Mouse (Mus musculus) MEL (cell line): ENCODE measurements at regions not wholly inside any gene's neighbourhood (a gene's known extent, or its start where the extent isn't known, plus 50 kb on each side); places are given as distances from the start of the nearest gene placed in this dataset.

Experiments used
- DNase-seq: peaks from one replicate; pipeline ENCODE4 v3.0.0; 2011; ENCODE audit warnings: low read depth, low spot score
- H3K27ac ChIP-seq: 2 replicates; pipeline ENCODE4 v1.5.1; 2012; ENCODE audit warnings: low read depth, mild to moderate bottlenecking, control low read depth, low read length, moderate library complexity; ENCODE audit not compliant: control insufficient read depth
- H3K27me3 ChIP-seq, 2 experiments: fragments of 150-350 bp in 1 of 2; sonication (generic) in 1 of 2; 2 replicates each; pipeline ENCODE4 v1.6.1; 2012; ENCODE audit warnings: low read length in 2 of 2, mild to moderate bottlenecking in 2 of 2, improper control_type of control experiment in 1 of 2, moderate library complexity in 1 of 2; ENCODE audit not compliant: insufficient read depth in 2 of 2, control insufficient read depth in 1 of 2
- H3K36me3 ChIP-seq, 2 experiments: 2 replicates each; pipeline ENCODE4 v1.6.1; 2012 to 2014; ENCODE audit warnings: low read length in 2 of 2, improper control_type of control experiment in 1 of 2, inconsistent platforms in 1 of 2, mild to moderate bottlenecking in 1 of 2; ENCODE audit not compliant: insufficient read depth in 2 of 2, control insufficient read depth in 1 of 2
- H3K4me1 ChIP-seq, 2 experiments: fragments of 150-350 bp in 1 of 2; sonication (generic) in 1 of 2; 2 replicates each; pipeline ENCODE4 v1.6.1; 2012; ENCODE audit warnings: low read length in 2 of 2, improper control_type of control experiment in 1 of 2, mild to moderate bottlenecking in 1 of 2; ENCODE audit not compliant: insufficient read depth in 2 of 2, control insufficient read depth in 1 of 2
- H3K4me3 ChIP-seq, 2 experiments: fragments of 150-350 bp in 1 of 2; sonication (generic) in 1 of 2; 2 replicates each; pipeline ENCODE4 v1.5.1; 2012; ENCODE audit warnings: low read depth in 2 of 2, low read length in 2 of 2, mild to moderate bottlenecking in 2 of 2, moderate library complexity in 2 of 2, control low read depth in 1 of 2, improper control_type of control experiment in 1 of 2; ENCODE audit not compliant: control insufficient read depth in 1 of 2, insufficient read depth in 1 of 2
- H3K79me2 ChIP-seq: 2 replicates; pipeline ENCODE4 v1.6.1; 2012; ENCODE audit warnings: mild to moderate bottlenecking, low read length, moderate library complexity; ENCODE audit not compliant: control insufficient read depth, poor library complexity, insufficient read depth
- H3K9ac ChIP-seq: 2 replicates; pipeline ENCODE4 v1.6.1; 2012; ENCODE audit warnings: low read depth, mild to moderate bottlenecking, control low read depth, low read length, moderate library complexity; ENCODE audit not compliant: control insufficient read depth, poor library complexity, severe bottlenecking
- H3K9me3 ChIP-seq: fragments of 150-350 bp; sonication (generic); replicated peaks from 2 replicates; pipeline ENCODE4 v1.6.1; 2012; ENCODE audit warnings: mild to moderate bottlenecking, low read length, improper control_type of control experiment, moderate library complexity; ENCODE audit not compliant: insufficient read depth
- BHLHE40 ChIP-seq: IDR thresholded peaks from 2 replicates; pipeline ENCODE4 v1.6.1; 2012; ENCODE audit warnings: low read depth, mild to moderate bottlenecking, inconsistent platforms, low read length, improper control_type of control experiment, borderline replicate concordance
- CTCF ChIP-seq, 3 experiments: IDR thresholded peaks in 2 of 3; conservative IDR thresholded peaks in 1 of 3; 2 replicates each; pipeline ENCODE4 v1.5.1; 2011 to 2012; ENCODE audit warnings: low read length in 3 of 3, low read depth in 2 of 3, mild to moderate bottlenecking in 2 of 3, improper control_type of control experiment in 1 of 3, inconsistent platforms in 1 of 3, mixed read lengths in 1 of 3, moderate library complexity in 1 of 3; ENCODE audit not compliant: control insufficient read depth in 1 of 3, insufficient read depth in 1 of 3, poor library complexity in 1 of 3, severe bottlenecking in 1 of 3
- ELF1 ChIP-seq: IDR thresholded peaks from 2 replicates; pipeline ENCODE4 v1.6.1; 2014; ENCODE audit warnings: low read depth, mild to moderate bottlenecking, inconsistent platforms, low read length, improper control_type of control experiment, moderate library complexity
- EP300 ChIP-seq, 2 experiments: IDR thresholded peaks; 2 replicates each; pipeline ENCODE4 v1.6.1; 2011; ENCODE audit warnings: improper control_type of control experiment in 2 of 2, low read length in 2 of 2, low read depth in 1 of 2, mild to moderate bottlenecking in 1 of 2
- GABPA ChIP-seq: IDR thresholded peaks from 2 replicates; pipeline ENCODE4 v1.6.1; 2012; ENCODE audit warnings: low read depth, mild to moderate bottlenecking, inconsistent platforms, low read length, improper control_type of control experiment, moderate library complexity
- GATA1 ChIP-seq: IDR thresholded peaks from 2 replicates; pipeline ENCODE4 v1.6.1; 2011; ENCODE audit warnings: low read depth, low read length, improper control_type of control experiment
- HCFC1 ChIP-seq: IDR thresholded peaks from 2 replicates; pipeline ENCODE4 v1.6.1; 2012; ENCODE audit warnings: low read depth, mild to moderate bottlenecking, inconsistent platforms, low read length, improper control_type of control experiment, moderate library complexity
- KAT2A ChIP-seq: conservative IDR thresholded peaks from 2 replicates; pipeline ENCODE4 v1.6.1; 2012; ENCODE audit warnings: low read depth, low read length, improper control_type of control experiment, inconsistent platforms
- MAFK ChIP-seq: IDR thresholded peaks from 2 replicates; pipeline ENCODE4 v1.6.1; 2011; ENCODE audit warnings: low read depth, mild to moderate bottlenecking, low read length, improper control_type of control experiment, borderline replicate concordance
- MAX ChIP-seq: IDR thresholded peaks from 2 replicates; pipeline ENCODE4 v1.6.1; 2011; ENCODE audit warnings: low read length, improper control_type of control experiment
- MXI1 ChIP-seq: IDR thresholded peaks from 2 replicates; pipeline ENCODE4 v1.6.1; 2011; ENCODE audit warnings: mild to moderate bottlenecking, low read depth, low read length, improper control_type of control experiment
- MYB ChIP-seq: IDR thresholded peaks from 2 replicates; pipeline ENCODE4 v1.6.1; 2011; ENCODE audit warnings: mild to moderate bottlenecking, low read depth, low read length, improper control_type of control experiment
- MYC ChIP-seq: IDR thresholded peaks from 2 replicates; pipeline ENCODE4 v1.6.1; 2011; ENCODE audit warnings: low read depth, mild to moderate bottlenecking, low read length, improper control_type of control experiment, moderate library complexity
- NELFE ChIP-seq: IDR thresholded peaks from 2 replicates; pipeline ENCODE4 v1.6.1; 2011; ENCODE audit warnings: low read depth, low read length, improper control_type of control experiment
- NRF1 ChIP-seq: IDR thresholded peaks from 2 replicates; pipeline ENCODE4 v1.6.1; 2014; ENCODE audit warnings: low read depth, mild to moderate bottlenecking, inconsistent platforms, low read length, improper control_type of control experiment, moderate library complexity; ENCODE audit not compliant: poor library complexity, insufficient read depth, severe bottlenecking
- POLR2AphosphoS2 ChIP-seq: IDR thresholded peaks from 2 replicates; pipeline ENCODE4 v1.6.1; 2011; ENCODE audit warnings: low read length, improper control_type of control experiment
- POLR2AphosphoS5 ChIP-seq: IDR thresholded peaks from 2 replicates; pipeline ENCODE4 v1.6.1; 2012; ENCODE audit warnings: low read depth, borderline replicate concordance, mild to moderate bottlenecking, inconsistent platforms, low read length, moderate library complexity, mixed read lengths
- RCOR1 ChIP-seq: IDR thresholded peaks from 2 replicates; pipeline ENCODE4 v1.6.1; 2012; ENCODE audit warnings: low read depth, mild to moderate bottlenecking, inconsistent platforms, low read length, improper control_type of control experiment
- SIN3A ChIP-seq: IDR thresholded peaks from 2 replicates; pipeline ENCODE4 v1.6.1; 2012; ENCODE audit warnings: low read length, improper control_type of control experiment, inconsistent platforms
- TAL1 ChIP-seq: IDR thresholded peaks from 2 replicates; pipeline ENCODE4 v1.6.1; 2012; ENCODE audit warnings: mild to moderate bottlenecking, inconsistent platforms, low read length, moderate library complexity, mixed read lengths
- USF1 ChIP-seq: IDR thresholded peaks from 2 replicates; pipeline ENCODE4 v1.6.1; 2014; ENCODE audit warnings: low read depth, mild to moderate bottlenecking, inconsistent platforms, low read length, improper control_type of control experiment, moderate library complexity
- ZC3H11A ChIP-seq: IDR thresholded peaks from 2 replicates; pipeline ENCODE4 v1.6.1; 2012; ENCODE audit warnings: low read depth, mild to moderate bottlenecking, inconsistent platforms, low read length, improper control_type of control experiment
- ZMIZ1 ChIP-seq: IDR thresholded peaks from 2 replicates; pipeline ENCODE4 v1.6.1; 2012; ENCODE audit warnings: low read depth, mild to moderate bottlenecking, inconsistent platforms, low read length, improper control_type of control experiment, moderate library complexity
- ZNF384 ChIP-seq: IDR thresholded peaks from 2 replicates; pipeline ENCODE4 v1.6.1; 2012; ENCODE audit warnings: low read depth, mild to moderate bottlenecking, inconsistent platforms, low read length, improper control_type of control experiment

- Histone ChIP-seq H3K9me3 (no peaks in the 10 kb centered on the region), H3K36me3 (no peaks in the 10 kb centered on the region), H3K4me3 (no peak overlapping the region)
- no peak for TF ChIP-seq MAFK
- TF ChIP-seq POLR2AphosphoS5: no peak
- no peak for TF ChIP-seq POLR2AphosphoS2
- no peak for TF ChIP-seq MAX
- TF ChIP-seq MYC: no peak
- no peak for TF ChIP-seq ZMIZ1
- TF ChIP-seq TAL1: no peak
- TF ChIP-seq MYB: no peak
- TF ChIP-seq NELFE: no peak
- no peak for TF ChIP-seq USF1
- TF ChIP-seq EP300 (IDR thresholded peaks at IDR 0.05; ENCODE audit: low read depth in 1 of 2, low read length in 2 of 2): no peak
- no peak for TF ChIP-seq NRF1
- TF ChIP-seq KAT2A: no peak
- TF ChIP-seq ELF1: no peak
- TF ChIP-seq GATA1: no peak
- no peak for TF ChIP-seq GABPA
- no peak for TF ChIP-seq RCOR1
- TF ChIP-seq SIN3A: no peak
- TF ChIP-seq, all 39 proteins: peak for 0
- no peak for DNase-seq
- no peak overlapping the region for H3K27ac ChIP-seq
- no peaks in the 10 kb centered on the region for H3K27me3 ChIP-seq
- no peak overlapping the region for H3K9ac ChIP-seq
- no peaks in the 10 kb centered on the region for H3K4me1 ChIP-seq
- no peaks in the 10 kb centered on the region for H3K79me2 ChIP-seq
These were observed 315.1 kb downstream of the Cdh26 start for GRCm38 (mm10) chr2:178745296-178746015.

- H3K9me3 ChIP-seq: no peaks in the 10 kb centered on the region
- H3K4me1 ChIP-seq: no peaks in the 10 kb centered on the region
- no peaks in the 10 kb centered on the region for H3K36me3 ChIP-seq
- H3K4me3 ChIP-seq: no peak overlapping the region
- H3K9ac ChIP-seq: no peak overlapping the region
- no peaks in the 10 kb centered on the region for H3K79me2 ChIP-seq
- TF ChIP-seq NELFE (no peak), ZNF384 (no peak), RCOR1 (no peak), ZC3H11A (no peak), POLR2AphosphoS2 (no peak), HCFC1 (no peak), CTCF (IDR thresholded peaks at IDR 0.05 in 2 of 3, conservative IDR thresholded peaks at IDR 0.05 in 1 of 3; ENCODE audit: control insufficient read depth in 1 of 3, insufficient read depth in 1 of 3, low read depth in 2 of 3, low read length in 3 of 3, poor library complexity in 1 of 3, severe bottlenecking in 1 of 3) (no peak), EP300 (IDR thresholded peaks at IDR 0.05; ENCODE audit: low read depth in 1 of 2, low read length in 2 of 2) (no peak), BHLHE40 (no peak), MYB (no peak), MXI1 (no peak)
- no peaks in the 10 kb centered on the region for H3K27me3 ChIP-seq
- no peak overlapping the region for H3K27ac ChIP-seq
- DNase-seq: no peak
These were observed 320.9 kb downstream of the Cdh26 start for GRCm38 (mm10) chr2:178751247-178751646.
